Comparison of ENCODE assay signal across 8 mouse cellular contexts in the genomic region with DNA sequence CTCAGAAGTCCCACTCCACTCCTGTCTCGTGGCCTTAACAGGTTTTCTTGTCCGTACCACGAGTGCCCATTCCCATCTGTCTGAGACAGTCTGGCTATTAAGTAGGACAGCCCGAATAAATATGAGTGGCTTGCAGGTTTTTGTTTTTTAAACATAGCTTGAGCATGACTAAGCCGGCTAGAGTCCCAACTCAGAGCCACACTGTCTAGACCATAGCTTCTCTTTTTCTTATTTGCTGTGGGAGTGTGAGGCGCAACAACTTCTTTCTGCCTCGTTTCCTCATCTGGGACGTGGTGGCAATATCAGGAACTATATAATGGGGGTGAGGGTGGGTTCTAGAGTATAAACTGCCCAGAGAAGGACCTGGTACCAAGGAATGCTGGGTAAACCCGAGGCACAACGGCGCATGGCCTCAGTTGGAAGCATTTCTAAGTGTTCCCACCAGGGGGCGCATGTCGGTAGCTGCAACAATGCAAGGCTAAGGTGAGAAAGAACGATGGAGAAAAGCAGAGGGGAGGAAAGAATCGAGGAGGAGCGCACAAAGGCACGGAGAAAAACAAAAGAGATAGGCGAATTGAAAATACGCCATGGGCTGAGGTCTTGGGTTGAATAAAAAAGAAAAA. TPM values are rescaled to one million over a fixed set of nuclear protein-coding genes. Genes with fewer than 3 reads are reported as not detected.
A peak's percentile ranks its signal among the peaks of the same experiment; 100 is the strongest.
DNase-seq lines count a peak whose midpoint lies in the region; ATAC-seq and TF ChIP-seq lines count a peak whose summit lies in the region.

No protein-coding gene starts in this region.

- H3K4me1 ChIP-seq in E14TG2a.4 (replicated peaks; ENCODE audit: low read depth, low read length), result peaks cover 6% of the 10 kb centered on the region
- H3K4me1 ChIP-seq in forebrain, embryonic 12.5 days, result peaks cover 3% of the 10 kb centered on the region; the same call in 1 of the 2 replicates
- H3K4me1 ChIP-seq in lung, postnatal 0 days (ENCODE audit: insufficient read depth, low read depth, low read length), result no peaks in the 10 kb centered on the region

- no peaks in the 10 kb centered on the region for H3K9me3 ChIP-seq in E14TG2a.4 (ENCODE audit: low read length)
- no peaks in the 10 kb centered on the region for H3K9me3 ChIP-seq in forebrain, embryonic 12.5 days
- no peaks in the 10 kb centered on the region for H3K9me3 ChIP-seq in lung, postnatal 0 days (ENCODE audit: low read length)

- intact Hi-C loops in heart, postnatal 25 days (cut with DNase I), result loop anchor here (1.0 kb wide), 1 partner anchor 86 kb away; no protein-coding TSS in a partner anchor

- H3K4me2 ChIP-seq in forebrain, embryonic 12.5 days, result no peak overlapping the region
- H3K4me2 ChIP-seq in lung, postnatal 0 days (replicated peaks; ENCODE audit: low read depth, low read length), result peak overlapping the region; percentile 8; the same call in 1 of the 2 replicates

- TF ChIP-seq CTCF in E14TG2a.4 (conservative IDR thresholded peaks at IDR 0.05; ENCODE audit: low read length), result peak; percentile 77
- TF ChIP-seq CTCF in lung, postnatal 0 days (IDR thresholded peaks at IDR 0.05), result peak; percentile 96

- TF ChIP-seq EP300 in lung, postnatal 0 days (IDR thresholded peaks at IDR 0.05), result no peak; the same call in 1 of the 2 replicates

- peak; percentile 55 for DNase-seq in c-Kit-positive CD71-positive TER-119-negative erythroid progenitor cells, embryonic 14.5 days (ENCODE audit: low read depth)
- peak; percentile 17 for DNase-seq in heart, postnatal 25 days (ENCODE audit: low spot score)
- peak; percentile 82 for DNase-seq in layer of hippocampus, adult 11-12 months (ENCODE audit: low spot score)
- DNase-seq in lung, postnatal 0 days (ENCODE audit: low spot score), result peak; percentile 76
- peak; percentile 77 for DNase-seq in ovary, postnatal 36 days (ENCODE audit: low spot score)
- DNase-seq in thymus, postnatal 10 days (ENCODE audit: low spot score in 2 of 2), result peak; percentile 57 to 84

- no peak overlapping the region for H3K27ac ChIP-seq in forebrain, embryonic 12.5 days
- no peak overlapping the region for H3K27ac ChIP-seq in lung, postnatal 0 days (ENCODE audit: low read length)

- 36% methylated on average over 19 of the region's 19 CpGs for WGBS in forebrain, embryonic 12.5 days
- 32% methylated on average over 19 of the region's 19 CpGs for WGBS in lung, postnatal 0 days

- no peaks in the 10 kb centered on the region for H3K36me3 ChIP-seq in E14TG2a.4 (ENCODE audit: insufficient read depth, low read length)
- H3K36me3 ChIP-seq in forebrain, embryonic 12.5 days (replicated peaks), result no peaks in the 10 kb centered on the region
- H3K36me3 ChIP-seq in lung, postnatal 0 days (ENCODE audit: insufficient read depth, low read length), result no peaks in the 10 kb centered on the region

- H3K4me3 ChIP-seq in E14TG2a.4 (replicated peaks; ENCODE audit: low read length), result no peak overlapping the region
- no peak overlapping the region for H3K4me3 ChIP-seq in forebrain, embryonic 12.5 days (replicated peaks)
- H3K4me3 ChIP-seq in lung, postnatal 0 days (ENCODE audit: low read depth, low read length), result no peak overlapping the region

- peak; percentile 70 for ATAC-seq in forebrain, embryonic 12.5 days (ENCODE audit: low FRiP score)
- peak; percentile 71 for ATAC-seq in lung, postnatal 0 days

- peaks cover 18% of the 10 kb centered on the region for H3K27me3 ChIP-seq in E14TG2a.4 (ENCODE audit: insufficient read depth, low read length)
- no peaks in the 10 kb centered on the region for H3K27me3 ChIP-seq in forebrain, embryonic 12.5 days
- H3K27me3 ChIP-seq in lung, postnatal 0 days (replicated peaks; ENCODE audit: insufficient read depth, low read length), result no peaks in the 10 kb centered on the region

- H3K9ac ChIP-seq in forebrain, embryonic 12.5 days, result no peak overlapping the region
- H3K9ac ChIP-seq in lung, postnatal 0 days (replicated peaks; ENCODE audit: low read depth), result no peak overlapping the region

RNA-seq across cellular contexts. Expression of a gene that starts 5.1 kb away (rescaled TPM):
- polyA plus RNA-seq in forebrain, embryonic 12.5 days (2016; fragmentation: Nextera tagmentation; extraction: Ambion mirVana), result not detected in 2 replicates
- not detected for total RNA-seq in heart, postnatal 25 days (2021)
- polyA plus RNA-seq in lung, postnatal 0 days (2015; fragmentation: Nextera tagmentation; extraction: Ambion mirVana), result not detected in 2 replicates

RNA-seq across cellular contexts. Expression of a gene that starts 53.1 kb away (rescaled TPM):
- 0.94 and 1.3 TPM in 2 replicates for polyA plus RNA-seq in forebrain, embryonic 12.5 days (2016; fragmentation: Nextera tagmentation; extraction: Ambion mirVana)
- 10 to 100 TPM; 12.7 to 14.3 TPM for total RNA-seq in heart, postnatal 25 days (2021)
- polyA plus RNA-seq in lung, postnatal 0 days (2015; fragmentation: Nextera tagmentation; extraction: Ambion mirVana), result 12.8 and 34.0 TPM in 2 replicates

Comparison
In these comparisons a context has a peak if more than half of its experiments do, and no peak if none do; other contexts are left out.
1. DNase-seq: peak in every context shown above with its lines; median percentile 82 in layer of hippocampus, adult 11-12 months; 77 in ovary, postnatal 36 days; 76 in lung, postnatal 0 days; 70 in thymus, postnatal 10 days; 55 in c-Kit-positive CD71-positive TER-119-negative erythroid progenitor cells, embryonic 14.5 days; 17 in heart, postnatal 25 days.